Mouse (Mus musculus) liver, adult 2 months (tissue): ENCODE measurements around the gene Rp9.

Source experiments
- CTCF ChIP-seq: fragments of 200-500 bp; IDR thresholded peaks from 2 replicates; pipeline ENCODE4 v1.5.1; 2011; ENCODE audit warnings: low read depth, low read length, control low read depth
- POLR2A ChIP-seq: fragments of 200-500 bp; IDR thresholded peaks from 2 replicates; pipeline ENCODE4 v1.6.1; 2011; ENCODE audit warnings: low read length, control low read depth; ENCODE audit not compliant: insufficient read depth; ENCODE audit errors: extremely low read depth

DNA sequence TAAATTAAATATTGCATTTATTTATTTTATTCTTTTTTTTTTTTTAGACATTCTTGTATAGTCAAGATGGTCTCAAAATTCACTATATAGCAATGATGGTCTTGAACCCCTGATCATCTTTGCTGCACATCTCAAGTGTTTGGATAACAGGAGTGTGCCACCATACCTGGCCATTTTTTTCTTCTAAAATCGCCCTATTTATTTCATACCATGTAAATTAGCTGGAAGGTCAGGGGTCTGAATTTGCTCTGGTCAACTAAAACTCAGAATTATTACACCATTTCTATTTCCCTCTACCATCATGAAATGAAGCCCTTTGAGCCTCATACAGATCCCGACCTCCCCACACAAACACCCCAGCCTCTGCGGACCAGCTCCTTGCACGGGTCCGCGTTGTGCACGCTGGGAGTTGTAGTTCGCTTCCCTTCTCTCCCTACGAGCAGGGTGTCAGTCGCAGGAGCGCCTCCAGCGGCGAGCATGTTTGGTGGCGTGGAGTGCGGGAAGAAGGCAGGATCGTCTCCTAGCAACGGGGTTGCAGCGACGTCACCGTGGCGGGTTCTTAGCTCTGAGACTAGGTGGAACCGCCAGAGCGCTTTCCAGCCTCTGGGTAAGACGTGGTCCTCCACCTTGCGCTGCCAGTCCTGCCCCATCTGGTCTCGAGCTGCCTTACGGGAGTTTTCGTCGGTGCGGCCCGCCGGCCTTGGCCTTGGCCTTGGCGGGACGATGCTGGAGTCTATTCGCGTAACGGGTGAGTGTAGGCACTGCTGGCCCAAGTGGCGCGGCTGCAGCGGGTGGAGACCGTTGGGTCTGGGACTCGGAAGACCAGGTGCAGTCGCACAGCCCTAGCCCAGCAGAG, 58.3 kb downstream of the Rp9 start, which contains the start of gene 9530077C05Rik:
- TF ChIP-seq CTCF (peak; percentile 93), POLR2A (no peak)
